Comparison of ENCODE assay signal across 33 mouse cellular contexts in genomic region chr1:170594575-170594974, GRCm38 (mm10). TPM values are rescaled to one million over a fixed set of nuclear protein-coding genes. Genes with fewer than 3 reads are reported as not detected.
"Had no signal": no experiment of that assay in that cellular context is flagged by ENCODE, and none has a peak within 500 bp of the region (broad histone marks: within the 10 kb centered on the region; RNA-seq: fewer than 3 reads in every experiment).

No protein-coding gene starts in this region.

- H3K9me3 ChIP-seq: limb, embryonic 10.5 days; limb, embryonic 15.5 days; liver, embryonic 13.5 days; liver, embryonic 15.5 days; lung, embryonic 15.5 days; midbrain, embryonic 12.5 days; midbrain, embryonic 13.5 days; midbrain, embryonic 15.5 days had no signal

- H3K4me1 ChIP-seq: limb, embryonic 10.5 days; limb, embryonic 12.5 days; limb, embryonic 13.5 days; limb, embryonic 15.5 days; midbrain, embryonic 10.5 days; midbrain, embryonic 12.5 days; midbrain, embryonic 13.5 days; midbrain, embryonic 15.5 days; neural tube, embryonic 12.5 days had no signal

- DNase-seq: left cerebral cortex, postnatal 4 days; liver; liver, embryonic 13.5 days; liver, postnatal 0 days; lung, adult 18-20 months; lung, adult 2 months; lung, embryonic 14.5 days; lung, postnatal 10 days; lung, postnatal 14 days; lung, postnatal 36 days; lung, postnatal 4 days; midbrain, embryonic 14.5 days had no signal

- H3K4me2 ChIP-seq: limb, embryonic 12.5 days; limb, embryonic 13.5 days; limb, embryonic 15.5 days; liver, embryonic 11.5 days; liver, embryonic 12.5 days; liver, embryonic 13.5 days; liver, embryonic 15.5 days; lung, embryonic 14.5 days; lung, embryonic 15.5 days; midbrain, embryonic 11.5 days; midbrain, embryonic 12.5 days; midbrain, embryonic 13.5 days; midbrain, embryonic 15.5 days; neural tube, embryonic 12.5 days had no signal

- H3K4me3 ChIP-seq: limb, embryonic 10.5 days; limb, embryonic 12.5 days; limb, embryonic 13.5 days; limb, embryonic 15.5 days; liver, embryonic 12.5 days; liver, embryonic 13.5 days; liver, embryonic 15.5 days; lung, embryonic 15.5 days; megakaryocyte, embryonic 14.5 days; midbrain, embryonic 10.5 days; midbrain, embryonic 12.5 days; midbrain, embryonic 13.5 days; midbrain, embryonic 15.5 days; myocyte; neural tube, embryonic 12.5 days had no signal

- H3K36me3 ChIP-seq: limb, embryonic 10.5 days; limb, embryonic 12.5 days; limb, embryonic 13.5 days; limb, embryonic 15.5 days; liver, embryonic 12.5 days; liver, embryonic 13.5 days; liver, embryonic 15.5 days; lung, embryonic 15.5 days; midbrain, embryonic 10.5 days; midbrain, embryonic 12.5 days; midbrain, embryonic 13.5 days; midbrain, embryonic 15.5 days; neural tube, embryonic 12.5 days had no signal

- H3K9ac ChIP-seq: limb, embryonic 12.5 days; limb, embryonic 13.5 days; limb, embryonic 15.5 days; liver, embryonic 12.5 days; liver, embryonic 13.5 days; liver, embryonic 14.5 days; liver, embryonic 15.5 days; liver, postnatal 0 days; lung, embryonic 14.5 days; lung, embryonic 15.5 days; midbrain, embryonic 12.5 days; midbrain, embryonic 13.5 days; midbrain, embryonic 15.5 days; neural tube, embryonic 12.5 days had no signal

- H3K27me3 ChIP-seq: limb, embryonic 12.5 days; limb, embryonic 15.5 days; lung, embryonic 15.5 days; megakaryocyte, embryonic 14.5 days; neural tube, embryonic 12.5 days had no signal

- ATAC-seq: liver, embryonic 12.5 days; liver, postnatal 0 days; lung, postnatal 0 days; midbrain, embryonic 13.5 days; midbrain, embryonic 15.5 days; midbrain, embryonic 16.5 days had no signal

- H3K27ac ChIP-seq: limb, embryonic 10.5 days; limb, embryonic 12.5 days; limb, embryonic 13.5 days; limb, embryonic 15.5 days; liver, embryonic 12.5 days; liver, embryonic 13.5 days; liver, embryonic 14.5 days; liver, embryonic 15.5 days; lung, embryonic 15.5 days; macrophage; midbrain, embryonic 10.5 days; midbrain, embryonic 12.5 days; midbrain, embryonic 13.5 days; midbrain, embryonic 15.5 days; neural tube, embryonic 12.5 days had no signal

RNA-seq across cellular contexts. Expression of gene Olfml2b, which starts 49.8 kb away (rescaled TPM):
- total RNA-seq: monocyte, adult 5-6 weeks had no signal
